Mouse (Mus musculus) mature B cell (primary cell): ENCODE results near the gene Gabarap.

Experiments used
- in situ Hi-C: fragments of 300-500 bp; cut with MboI; formaldehyde crosslinking; loops from 2 replicates; pipeline ENCODE4 v1.14.3; 2019

The Gabarap gene

DNA sequence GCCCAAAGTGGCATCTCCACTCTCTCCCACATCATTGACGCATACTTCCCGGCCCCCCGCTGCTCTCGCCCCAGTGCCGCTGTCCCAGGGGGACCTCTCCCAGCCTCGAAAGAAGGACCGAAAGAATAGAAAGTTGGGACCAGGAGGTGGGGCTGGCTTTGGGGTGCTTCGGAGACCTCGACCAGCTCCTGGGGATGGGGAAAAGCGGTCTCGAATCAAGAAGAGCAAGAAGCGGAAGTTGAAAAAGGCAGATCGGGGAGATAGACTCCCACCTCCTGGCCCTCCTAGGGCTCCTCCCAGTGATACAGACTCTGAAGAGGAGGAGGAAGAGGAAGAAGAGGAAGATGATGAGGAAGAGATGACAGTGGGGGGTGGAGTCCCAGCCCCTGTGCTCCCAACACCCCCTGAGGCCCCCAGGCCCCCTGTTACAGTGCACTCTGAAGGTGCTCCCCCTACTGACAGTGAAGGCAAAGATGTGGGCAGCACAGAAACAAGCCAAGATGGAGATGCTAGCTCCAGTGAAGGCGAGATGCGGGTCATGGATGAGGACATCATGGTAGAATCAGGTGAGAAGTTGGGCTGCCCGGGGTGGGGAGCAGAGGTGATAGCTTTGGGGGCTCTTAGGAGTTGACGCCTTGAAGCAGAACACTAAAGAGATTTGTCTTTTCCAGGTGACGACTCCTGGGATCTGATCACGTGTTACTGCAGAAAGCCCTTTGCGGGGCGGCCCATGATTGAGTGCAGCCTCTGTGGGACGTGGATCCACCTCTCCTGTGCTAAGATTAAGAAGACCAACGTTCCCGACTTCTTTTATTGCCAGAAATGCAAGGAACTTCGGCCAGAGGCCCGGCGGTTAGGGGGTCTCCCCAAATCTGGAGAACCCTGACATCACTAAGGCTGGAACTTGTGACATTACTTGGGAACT is 7.9 kb downstream of the Gabarap start:
- in situ Hi-C loops: no loop called here

- in situ Hi-C loops: loop anchor here (25.0 kb wide), 1 partner anchor 663 kb away; the partner anchor contains the start of genes Eno3, Pfn1 and Spag7
Observed at GRCm38 (mm10) chr11:69999666-70000065, 8.7 kb downstream of the Gabarap start.

GRCm38 (mm10) chr11:70000396-70000898 is 9.5 kb downstream of the Gabarap start, which contains the start of gene Dvl2:
Dvl2 (plus strand) TSS chr11:70000595.
- in situ Hi-C loops: loop anchor here (25.0 kb wide), 1 partner anchor 662 kb away; the partner anchor contains the start of genes Eno3, Pfn1 and Spag7

DNA sequence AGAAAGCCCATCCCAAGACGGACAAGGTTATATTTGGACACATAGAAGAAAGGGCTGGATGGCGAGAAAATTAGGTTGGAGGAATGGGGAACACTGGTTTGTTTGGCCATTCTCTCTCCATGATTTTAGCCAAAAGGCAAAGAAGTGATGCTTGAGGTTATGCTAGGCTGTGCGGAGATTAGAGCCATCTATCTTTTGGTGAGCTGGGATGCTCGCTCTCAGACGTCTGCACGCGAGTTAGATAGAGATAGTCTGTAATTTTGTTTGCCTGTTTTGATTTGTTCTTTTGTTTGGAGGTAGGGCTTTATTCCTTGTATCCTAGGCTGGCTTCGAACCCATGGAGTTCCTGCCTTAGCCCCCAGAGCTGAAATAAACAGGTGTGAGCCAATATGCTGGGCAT is 10.2 kb downstream of the Gabarap start:
- in situ Hi-C loops: loop anchor here (25.0 kb wide), 1 partner anchor 661 kb away; the partner anchor contains the start of genes Eno3, Pfn1 and Spag7

- in situ Hi-C loops: loop anchor here (25.0 kb wide), 1 partner anchor 660 kb away; the partner anchor contains the start of genes Eno3, Pfn1 and Spag7
Observed at GRCm38 (mm10) chr11:70001865-70002264, 10.9 kb downstream of the Gabarap start.

- in situ Hi-C loops: loop anchor here (25.0 kb wide), 1 partner anchor 660 kb away; the partner anchor contains the start of genes Eno3, Pfn1 and Spag7
Observed at GRCm38 (mm10) chr11:70002471-70002870, 11.5 kb downstream of the Gabarap start.

GRCm38 (mm10) chr11:70005521-70005920 is 14.6 kb downstream of the Gabarap start:
- in situ Hi-C loops: loop anchor here (25.0 kb wide), 1 partner anchor 657 kb away; the partner anchor contains the start of genes Eno3, Pfn1 and Spag7

DNA sequence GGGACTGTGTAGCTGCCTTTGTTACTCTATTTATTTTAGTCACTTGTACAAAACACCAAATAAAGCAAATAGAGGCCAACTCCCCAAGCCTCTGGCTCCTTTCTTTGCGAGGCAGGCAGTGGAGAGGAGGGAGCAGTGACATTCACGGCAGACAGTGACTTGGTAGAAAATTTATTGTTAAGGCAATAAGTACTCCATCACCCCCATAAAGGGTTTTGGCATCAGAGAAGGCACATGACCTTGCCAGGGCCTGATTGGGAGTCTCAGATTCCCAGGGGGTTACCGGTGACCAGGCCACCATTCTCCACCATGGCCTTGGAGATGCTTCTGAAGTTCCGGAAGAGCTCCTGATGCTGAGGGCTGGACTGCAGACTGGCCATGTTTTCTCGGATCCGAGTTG is 19.1 kb downstream of the Gabarap start:
- in situ Hi-C loops: loop anchor here (25.0 kb wide), 1 partner anchor 652 kb away; the partner anchor contains the start of genes Eno3, Pfn1 and Spag7

- in situ Hi-C loops: loop anchor here (25.0 kb wide), 1 partner anchor 652 kb away; the partner anchor contains the start of genes Eno3, Pfn1 and Spag7
Observed at GRCm38 (mm10) chr11:70010548-70010947, 19.6 kb downstream of the Gabarap start.

DNA sequence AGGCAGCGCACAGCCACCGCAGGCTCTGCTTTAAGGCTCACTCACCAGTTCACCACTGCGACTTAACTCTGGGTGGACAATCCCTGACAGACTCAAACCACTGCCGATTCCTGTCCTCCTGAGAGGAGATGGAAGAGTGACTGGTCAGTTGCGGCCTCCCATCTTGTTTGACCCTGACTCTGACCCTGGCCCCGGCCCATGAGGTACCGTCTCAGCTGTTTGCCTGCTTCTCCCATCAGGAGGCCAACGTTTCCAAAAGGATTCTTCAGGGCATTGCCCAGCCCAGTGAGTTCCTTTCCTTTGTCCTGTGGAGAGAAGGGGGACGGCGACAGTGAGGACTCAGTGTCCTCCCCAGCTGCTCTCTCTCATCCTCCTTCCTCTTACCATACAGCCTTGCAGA is 20.0 kb downstream of the Gabarap start:
- in situ Hi-C loops: loop anchor here (25.0 kb wide), 1 partner anchor 651 kb away; the partner anchor contains the start of genes Eno3, Pfn1 and Spag7

GRCm38 (mm10) chr11:70012931-70013330 is 22.0 kb downstream of the Gabarap start:
- in situ Hi-C loops: loop anchor here (25.0 kb wide), 1 partner anchor 649 kb away; the partner anchor contains the start of genes Eno3, Pfn1 and Spag7

DNA sequence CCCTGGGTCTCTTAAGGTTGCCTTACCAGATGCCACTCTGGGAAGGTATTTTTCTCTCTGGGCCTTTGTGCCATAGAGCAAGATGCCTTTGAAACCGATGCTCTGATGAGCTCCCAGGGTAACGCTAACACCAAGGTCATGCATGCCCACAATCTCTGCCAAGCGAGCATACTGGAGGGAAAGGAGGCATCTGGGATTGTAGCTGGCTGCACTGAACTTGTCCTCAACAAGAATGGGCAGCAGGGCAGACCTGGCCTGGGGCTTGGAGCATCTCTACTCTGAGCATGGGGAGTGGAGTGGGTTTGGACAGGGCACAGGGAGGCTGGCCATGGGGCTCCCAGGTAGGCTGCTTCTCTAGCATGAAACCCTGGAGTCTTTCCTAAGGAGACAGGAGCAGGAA is 22.5 kb downstream of the Gabarap start:
- in situ Hi-C loops: loop anchor here (25.0 kb wide), 1 partner anchor 649 kb away; the partner anchor contains the start of genes Eno3, Pfn1 and Spag7

- in situ Hi-C loops: loop anchor here (25.0 kb wide), 1 partner anchor 648 kb away; the partner anchor contains the start of genes Eno3, Pfn1 and Spag7
Observed at GRCm38 (mm10) chr11:70014051-70014450, 23.1 kb downstream of the Gabarap start.

DNA sequence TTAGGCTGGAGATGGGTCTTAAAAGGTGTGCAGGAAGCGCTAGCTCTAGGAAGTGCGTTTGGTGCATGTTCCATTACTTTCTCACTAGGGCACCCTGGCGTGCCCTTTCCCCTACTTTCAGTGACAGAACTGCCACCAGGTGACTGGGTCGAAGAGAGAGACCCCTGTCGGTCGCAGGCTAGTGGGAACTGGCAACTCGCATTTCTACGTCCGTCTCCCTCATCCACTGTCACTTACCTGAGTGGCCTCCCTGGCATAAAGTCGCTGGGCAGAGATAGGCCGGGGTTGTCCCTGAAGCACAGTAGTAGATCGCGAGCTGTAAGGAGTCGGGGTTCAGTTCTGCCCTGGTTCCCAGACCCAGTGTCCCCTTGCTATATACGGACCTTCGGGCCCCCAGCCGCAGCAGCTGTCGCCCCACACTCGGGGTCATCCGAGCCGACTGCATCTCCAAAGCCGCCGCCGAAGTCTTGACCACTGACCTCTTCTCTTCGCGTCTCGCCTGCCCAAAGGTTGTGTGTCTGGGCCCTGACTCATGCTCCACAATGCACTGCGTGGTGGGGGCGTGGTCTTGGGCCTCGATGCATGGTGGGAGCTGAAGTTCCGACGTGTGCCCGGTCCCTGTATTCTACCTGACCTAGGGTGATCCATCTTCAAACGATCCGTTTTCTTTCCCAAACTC is 24.1 kb downstream of the Gabarap start, which contains the start of gene Acadvl:
TSS of gene Acadvl (minus strand) at position 532 of the 679 bp plus-strand sequence.
- in situ Hi-C loops: loop anchor here (25.0 kb wide), 1 partner anchor 647 kb away; the partner anchor contains the start of genes Eno3, Pfn1 and Spag7

GRCm38 (mm10) chr11:70015677-70016076 is 24.7 kb downstream of the Gabarap start:
- in situ Hi-C loops: loop anchor here (25.0 kb wide), 1 partner anchor 647 kb away; the partner anchor contains the start of genes Eno3, Pfn1 and Spag7

- in situ Hi-C loops: loop anchor here (25.0 kb wide), 1 partner anchor 646 kb away; the partner anchor contains the start of genes Eno3, Pfn1 and Spag7
Observed at GRCm38 (mm10) chr11:70016177-70016576, 25.2 kb downstream of the Gabarap start.

DNA sequence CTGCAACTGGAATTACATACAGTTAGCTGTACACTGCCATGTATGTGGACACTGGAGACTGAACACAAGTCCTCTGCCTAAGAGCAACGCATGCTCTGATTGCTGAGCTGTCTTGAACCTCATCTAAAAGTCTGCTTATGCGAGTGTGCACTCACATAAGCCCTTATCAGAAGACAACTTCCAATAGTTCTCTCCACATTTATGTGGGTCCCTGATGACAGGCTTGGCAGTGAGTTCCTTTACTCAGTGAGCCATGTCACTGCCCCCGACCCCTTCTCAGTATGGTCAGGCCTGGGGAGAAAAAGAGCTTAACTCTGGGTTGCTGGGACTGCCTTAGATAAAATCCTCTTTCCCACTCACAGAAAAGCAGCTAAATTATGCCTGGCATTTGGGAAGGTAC is 25.7 kb downstream of the Gabarap start, which contains the start of gene Dlg4:
TSS of gene Dlg4 (plus strand) at position 274 of the 400 bp plus-strand sequence.
- in situ Hi-C loops: loop anchor here (25.0 kb wide), 1 partner anchor 646 kb away; the partner anchor contains the start of genes Eno3, Pfn1 and Spag7

DNA sequence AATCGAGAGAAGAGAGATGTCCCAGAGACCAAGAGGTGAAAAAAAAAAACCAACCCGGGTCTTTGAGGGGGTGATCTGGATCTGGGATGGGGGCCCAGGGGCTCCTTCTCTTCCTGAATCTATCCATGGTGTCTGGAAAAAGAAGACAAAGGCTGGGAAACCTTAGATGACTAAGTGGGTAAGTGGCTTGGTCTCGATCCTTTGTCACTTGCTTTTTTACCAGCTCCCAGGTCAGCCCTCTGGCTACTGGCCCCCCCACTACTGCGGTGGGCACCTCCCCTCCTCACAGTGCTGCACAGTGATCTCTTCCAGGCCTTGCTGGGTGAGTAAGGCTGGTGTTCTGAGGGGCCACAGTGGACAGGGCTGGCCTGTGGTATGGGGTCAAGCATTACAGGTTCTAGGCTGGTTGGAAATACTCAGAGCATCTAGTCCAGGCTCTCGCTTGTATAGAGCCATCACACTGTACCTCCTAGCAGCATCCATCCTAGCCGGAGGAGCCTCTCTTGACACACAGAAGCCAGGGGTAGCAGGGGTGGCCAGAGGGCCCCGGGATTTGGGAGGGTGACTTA is 26.3 kb downstream of the Gabarap start:
- in situ Hi-C loops: loop anchor here (25.0 kb wide), 1 partner anchor 645 kb away; the partner anchor contains the start of genes Eno3, Pfn1 and Spag7

DNA sequence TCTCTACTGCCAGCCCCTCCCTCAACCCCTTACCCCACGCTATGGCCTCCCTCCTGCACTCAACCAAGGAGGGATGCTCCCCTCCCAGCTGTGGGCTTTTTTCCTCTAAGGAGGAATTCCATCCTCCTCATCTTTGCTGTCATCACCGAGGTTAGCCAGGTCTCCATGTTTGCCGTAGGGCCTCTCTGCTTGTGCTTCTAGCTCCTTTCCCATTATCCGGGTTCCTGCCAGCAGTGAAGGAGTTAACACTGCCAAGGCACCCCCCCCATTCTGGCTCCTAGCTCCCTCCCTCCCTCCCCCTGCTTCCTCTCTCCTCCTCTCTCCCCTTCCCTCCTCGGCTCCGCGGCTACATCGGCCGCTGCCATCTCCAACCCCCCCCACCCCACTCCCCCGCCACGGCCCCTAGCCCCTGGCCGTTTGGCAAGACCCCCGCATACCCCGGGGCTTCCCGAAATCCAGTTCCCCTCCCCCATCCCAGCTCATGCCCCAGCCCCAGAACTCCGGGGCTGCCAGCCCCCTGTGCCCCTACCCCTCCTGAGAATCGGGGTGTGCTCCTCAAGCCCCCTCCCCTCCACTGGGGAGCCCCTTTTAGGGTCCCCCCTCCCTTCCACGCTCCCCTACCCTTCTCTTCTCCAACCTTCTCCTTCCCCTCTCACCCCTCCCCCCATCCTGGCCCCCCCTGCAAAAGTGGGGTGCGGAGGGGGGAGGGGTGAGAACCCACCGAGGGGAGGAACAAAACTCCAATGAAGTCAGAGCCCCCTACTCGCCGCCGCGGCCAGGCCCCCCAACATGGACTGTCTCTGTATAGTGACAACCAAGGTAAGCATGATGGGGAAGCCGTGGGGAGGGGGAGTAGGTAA is 27.4 kb downstream of the Gabarap start:
- in situ Hi-C loops: loop anchor here (25.0 kb wide), 1 partner anchor 644 kb away; the partner anchor contains the start of genes Eno3, Pfn1 and Spag7
